Mouse (Mus musculus) G1E (cell line): Measurements from ENCODE around the gene Srrm4. TPM values are rescaled to one million over a fixed set of nuclear protein-coding genes. Genes with fewer than 3 reads are reported as not detected.

Source experiments
- ATAC-seq: 2 replicates; pipeline ENCODE4 v1.8.0; 2016; ENCODE audit warnings: mild to moderate bottlenecking; ENCODE audit not compliant: insufficient number of reproducible peaks, poor library complexity, low FRiP score, severe bottlenecking; ENCODE audit errors: extremely low read depth
- DNase-seq: peaks from one replicate; pipeline ENCODE4 v3.0.0; 2012; ENCODE audit warnings: low spot score
- H3K27me3 ChIP-seq: 2 replicates; pipeline ENCODE4 v1.6.1; 2012; ENCODE audit warnings: mild to moderate bottlenecking, low read length, inconsistent platforms; ENCODE audit not compliant: insufficient read depth
- H3K36me3 ChIP-seq: replicated peaks from 2 replicates; pipeline ENCODE3; 2012; ENCODE audit warnings: mild to moderate bottlenecking, inconsistent platforms
- H3K4me1 ChIP-seq: 2 replicates; pipeline ENCODE4 v1.6.1; 2012; ENCODE audit warnings: low read depth, low read length, inconsistent platforms, mixed read lengths; ENCODE audit not compliant: insufficient read depth
- H3K4me3 ChIP-seq: 2 replicates; pipeline ENCODE4 v1.5.1; 2012; ENCODE audit warnings: low read depth, mild to moderate bottlenecking, inconsistent platforms, low read length, moderate library complexity, mixed read lengths
- H3K9me3 ChIP-seq: replicated peaks from 2 replicates; pipeline ENCODE4 v1.6.1; 2012; ENCODE audit warnings: inconsistent platforms
- CTCF ChIP-seq: IDR thresholded peaks from 2 replicates; pipeline ENCODE4 v1.5.1; 2012; ENCODE audit warnings: low read depth, low read length, inconsistent platforms, mixed read lengths
- GATA1 ChIP-seq: IDR thresholded peaks from 2 replicates; pipeline ENCODE4 v1.6.1; 2012; ENCODE audit warnings: borderline replicate concordance, low read length, inconsistent platforms, mixed read lengths
- GATA2 ChIP-seq: IDR thresholded peaks from 2 replicates; pipeline ENCODE4 v1.6.1; 2012; ENCODE audit warnings: low read depth, low read length, inconsistent platforms, borderline replicate concordance
- POLR2AphosphoS5 ChIP-seq: IDR thresholded peaks from 2 replicates; pipeline ENCODE4 v1.6.1; 2012; ENCODE audit warnings: low read depth, low read length, inconsistent platforms; ENCODE audit not compliant: insufficient replicate concordance
- TAL1 ChIP-seq: conservative IDR thresholded peaks from 2 replicates; pipeline ENCODE4 v1.6.1; 2012; ENCODE audit warnings: low read depth, low read length, inconsistent platforms, mixed read lengths
- polyA plus RNA-seq: library from polyadenylated mRNA; stranded (reverse); fragments of >175 nt; gene quantifications from 2 replicates; pipeline ENCODE4 v1.2.3, GENCODE M21; 2012
- total RNA-seq, 2 experiments: library from RNA; stranded (forward) in 1 of 2; stranded (reverse) in 1 of 2; fragments of 200-1000 nt in 1 of 2; fragments of >200 nt in 1 of 2; fragmentation: Nextera tagmentation in 1 of 2; gene quantifications; 2 replicates each; pipeline ENCODE4 v1.2.3; 2014 to 2017

The Srrm4 gene
- total and polyA plus RNA-seq, 3 experiments = 0.11 TPM; not detected in 2

- H3K4me3 ChIP-seq = no peak overlapping the region
- no peaks in the 10 kb centered on the region for H3K4me1 ChIP-seq
- ATAC-seq (no peak), DNase-seq (no peak)
- H3K9me3 ChIP-seq = peaks cover 80% of the 10 kb centered on the region
- H3K27me3 ChIP-seq = no peaks in the 10 kb centered on the region
- TF ChIP-seq POLR2AphosphoS5 (no peak), GATA2 (no peak), TAL1 (no peak), CTCF (no peak)
- H3K36me3 ChIP-seq = no peaks in the 10 kb centered on the region
Measured at GRCm38 (mm10) chr5:116445634-116446367, 145.8 kb downstream of the Srrm4 start.

GRCm38 (mm10) chr5:116444517-116444916 lies 147.1 kb downstream of the Srrm4 start:
- ATAC-seq (no peak), DNase-seq (no peak)
- no peaks in the 10 kb centered on the region for H3K27me3 ChIP-seq
- no peaks in the 10 kb centered on the region for H3K36me3 ChIP-seq
- TF ChIP-seq GATA1 (no peak), TAL1 (no peak), GATA2 (no peak)
- no peak overlapping the region; the same call in 1 of the 2 replicates for H3K4me3 ChIP-seq
- no peaks in the 10 kb centered on the region for H3K4me1 ChIP-seq
- H3K9me3 ChIP-seq = peaks cover 78% of the 10 kb centered on the region

GRCm38 (mm10) chr5:116443459-116443940 lies 148.1 kb downstream of the Srrm4 start:
- Histone ChIP-seq H3K36me3 (no peaks in the 10 kb centered on the region), H3K4me1 (no peaks in the 10 kb centered on the region), H3K27me3 (no peaks in the 10 kb centered on the region), H3K9me3 (peaks cover 72% of the 10 kb centered on the region), H3K4me3 (no peak overlapping the region)
- DNase-seq (no peak), ATAC-seq (no peak)
- TF ChIP-seq TAL1 = no peak
- TF ChIP-seq CTCF = no peak
- TF ChIP-seq GATA2 = no peak
- TF ChIP-seq GATA1 = no peak
- no peak for TF ChIP-seq POLR2AphosphoS5

GRCm38 (mm10) chr5:116442697-116443458 lies 148.7 kb downstream of the Srrm4 start:
- Histone ChIP-seq H3K4me3 (no peak overlapping the region), H3K9me3 (peaks cover 74% of the 10 kb centered on the region), H3K4me1 (no peaks in the 10 kb centered on the region), H3K27me3 (no peaks in the 10 kb centered on the region), H3K36me3 (no peaks in the 10 kb centered on the region)
- TF ChIP-seq GATA2 (no peak), POLR2AphosphoS5 (no peak), TAL1 (no peak), GATA1 (no peak), CTCF (no peak)
- ATAC-seq = no peak
- no peak for DNase-seq

GRCm38 (mm10) chr5:116440251-116440650 lies 151.4 kb downstream of the Srrm4 start:
- peaks cover 76% of the 10 kb centered on the region for H3K9me3 ChIP-seq
- TF ChIP-seq TAL1 (no peak), POLR2AphosphoS5 (no peak), GATA1 (no peak), CTCF (no peak)
- DNase-seq = no peak
- H3K4me1 ChIP-seq = no peaks in the 10 kb centered on the region
- H3K27me3 ChIP-seq = no peaks in the 10 kb centered on the region
- ATAC-seq = no peak
- no peak overlapping the region for H3K4me3 ChIP-seq
- no peaks in the 10 kb centered on the region for H3K36me3 ChIP-seq

GRCm38 (mm10) chr5:116438328-116438727 lies 153.3 kb downstream of the Srrm4 start:
- Histone ChIP-seq H3K4me1 (no peaks in the 10 kb centered on the region), H3K9me3 (peaks cover 77% of the 10 kb centered on the region), H3K27me3 (no peaks in the 10 kb centered on the region), H3K36me3 (no peaks in the 10 kb centered on the region), H3K4me3 (no peak overlapping the region)
- no peak for DNase-seq
- TF ChIP-seq GATA2 = no peak
- TF ChIP-seq POLR2AphosphoS5 = no peak
- no peak for TF ChIP-seq GATA1
- TF ChIP-seq CTCF = no peak
- TF ChIP-seq TAL1 = no peak
- no peak for ATAC-seq
